Mouse (Mus musculus): ENCODE measurements at regions not wholly inside any gene's neighbourhood (a gene's known extent, or its start where the extent isn't known, plus 50 kb on each side); places are given as distances from the start of the nearest gene placed in this dataset.

GRCm38 (mm10) chr10:48211504-48211903, 1577.1 kb downstream of the Grik2 start:
- H3K4me3 ChIP-seq (ENCODE audit: low read depth, low read length) = no peak overlapping the region
- no peak overlapping the region for H3K27ac ChIP-seq (ENCODE audit: low read depth, low read length)
- ATAC-seq (peak; percentile 65), DNase-seq (peak; percentile 41)
- H3K9ac ChIP-seq = no peak overlapping the region
- no peaks in the 10 kb centered on the region for H3K36me3 ChIP-seq (ENCODE audit: insufficient read depth)
- no peak for TF ChIP-seq CTCF (IDR thresholded peaks at IDR 0.05; ENCODE audit: low read depth)
- H3K4me2 ChIP-seq (ENCODE audit: low read depth) = no peak overlapping the region
- no peaks in the 10 kb centered on the region for H3K27me3 ChIP-seq (ENCODE audit: insufficient read depth, low read length)
- no peaks in the 10 kb centered on the region for H3K4me1 ChIP-seq (ENCODE audit: insufficient read depth)
- WGBS = 60% methylated on average over 8 of the region's 8 CpGs
- no peaks in the 10 kb centered on the region for H3K9me3 ChIP-seq (ENCODE audit: low read length)

Data from forebrain, postnatal 0 days (tissue).